ENCODE assay signal across 21 mouse cellular contexts in genomic region chr1:153431701-153432100, GRCm38 (mm10). TPM values are rescaled to one million over a fixed set of nuclear protein-coding genes. Genes with fewer than 3 reads are reported as not detected.
A peak's percentile ranks its signal among the peaks of the same experiment; 100 is the strongest.
DNase-seq lines count a peak whose midpoint lies in the region; ATAC-seq and TF ChIP-seq lines count a peak whose summit lies in the region.
"Had no signal": no experiment of that assay in that cellular context is flagged by ENCODE, and none has a peak within 500 bp of the region (broad histone marks: within the 10 kb centered on the region; RNA-seq: fewer than 3 reads in every experiment).

No protein-coding gene starts in this region.

- ATAC-seq in common myeloid progenitor, adult 5-6 weeks (replicated peaks; ENCODE audit: low read depth, poor library complexity, severe bottlenecking): peak; percentile 85
- ATAC-seq: forebrain, embryonic 16.5 days; liver, postnatal 0 days had no signal

- no peaks in the 10 kb centered on the region for H3K4me1 ChIP-seq in lung, adult 2 months (ENCODE audit: control insufficient read depth, insufficient read depth, low read length)
- H3K4me1 ChIP-seq in embryonic facial prominence, embryonic 10.5 days: no peaks in the 10 kb centered on the region
- H3K4me1 ChIP-seq: embryonic facial prominence, embryonic 12.5 days; heart, embryonic 13.5 days; limb, embryonic 15.5 days; neural tube, embryonic 13.5 days had no signal

- H3K36me3 ChIP-seq in embryonic facial prominence, embryonic 10.5 days (replicated peaks): no peaks in the 10 kb centered on the region
- H3K36me3 ChIP-seq: embryonic facial prominence, embryonic 12.5 days; heart, embryonic 13.5 days; limb, embryonic 15.5 days; neural tube, embryonic 13.5 days had no signal

- DNase-seq in lung, postnatal 36 days: peak; percentile 51
- DNase-seq in lung, adult 2 months: no peak
- DNase-seq in CD4-positive, CD25-positive, alpha-beta regulatory T cell, adult 2 months (ENCODE audit: low read depth, low spot score): peak; percentile 25
- peak; percentile 34 for DNase-seq in naive thymus-derived CD4-positive, alpha-beta T cell, adult 2 months (ENCODE audit: low read depth)
- DNase-seq in adrenal gland, postnatal 25 days: no peak
- DNase-seq in embryonic facial prominence, embryonic 10.5 days (ENCODE audit: low spot score): no peak
- no peak for DNase-seq in kidney, adult 9 months
- DNase-seq: adrenal gland, adult 8-10 months; heart, postnatal 4 days; kidney, adult 18-20 months; kidney, postnatal 25 days; liver, postnatal 0 days; retina, postnatal 1 day had no signal

- no peak for TF ChIP-seq CTCF in lung, adult 2 months (IDR thresholded peaks at IDR 0.05; ENCODE audit: insufficient read depth, low read length)

- no peak for TF ChIP-seq POLR2A in lung, adult 2 months (IDR thresholded peaks at IDR 0.05; ENCODE audit: borderline replicate concordance, extremely low read depth, low read depth, low read length)

- 59% methylated on average over 10 of the region's 10 CpGs for WGBS in lung, adult 2 months
- 88% methylated on average over 10 of the region's 10 CpGs for WGBS in embryonic facial prominence, embryonic 10.5 days

- no peaks in the 10 kb centered on the region for H3K9me3 ChIP-seq in embryonic facial prominence, embryonic 10.5 days
- H3K9me3 ChIP-seq: embryonic facial prominence, embryonic 12.5 days; heart, embryonic 13.5 days; limb, embryonic 15.5 days; neural tube, embryonic 13.5 days had no signal

- H3K4me3 ChIP-seq in lung, adult 2 months (replicated peaks; ENCODE audit: extremely low read depth, low read depth, low read length): no peak overlapping the region
- H3K4me3 ChIP-seq in embryonic facial prominence, embryonic 10.5 days: no peak overlapping the region
- H3K4me3 ChIP-seq: embryonic facial prominence, embryonic 12.5 days; heart, embryonic 13.5 days; limb, embryonic 15.5 days; neural tube, embryonic 13.5 days had no signal

- H3K27ac ChIP-seq in embryonic facial prominence, embryonic 10.5 days (replicated peaks): no peak overlapping the region
- H3K27ac ChIP-seq: embryonic facial prominence, embryonic 12.5 days; heart, embryonic 13.5 days; limb, embryonic 15.5 days; neural tube, embryonic 13.5 days; stomach, postnatal 0 days had no signal

- peaks cover 6% of the 10 kb centered on the region for H3K27me3 ChIP-seq in embryonic facial prominence, embryonic 10.5 days (replicated peaks; ENCODE audit: low read depth, poor library complexity, severe bottlenecking)
- H3K27me3 ChIP-seq: embryonic facial prominence, embryonic 12.5 days; limb, embryonic 15.5 days; neural tube, embryonic 13.5 days had no signal

RNA-seq across cellular contexts. Expression of gene Shcbp1l, which starts 6.7 kb away (rescaled TPM):
- 0.13 and 0.28 TPM in 2 replicates for polyA plus RNA-seq in lung, adult 2 months (2012; rRNA removed)
- total RNA-seq in common myeloid progenitor, adult 5-6 weeks (2017): 0.68 and 1.0 TPM in 2 replicates
- total RNA-seq in adrenal gland, postnatal 25 days (2021): 0.33 and 1.00 TPM in 2 replicates
- polyA plus RNA-seq in embryonic facial prominence, embryonic 10.5 days (2016; fragmentation: Nextera tagmentation; extraction: Ambion mirVana): 0.20 and 0.34 TPM in 2 replicates
- total RNA-seq: heart, postnatal 4 days had no signal
- polyA plus RNA-seq: small intestine, adult 2 months had no signal

RNA-seq across cellular contexts. Expression of gene Dhx9, which starts 55.8 kb away (rescaled TPM):
- 8.0 and 16.1 TPM in 2 replicates for polyA plus RNA-seq in lung, adult 2 months (2012; rRNA removed)
- 213 and 320 TPM in 2 replicates for total RNA-seq in common myeloid progenitor, adult 5-6 weeks (2017)
- total RNA-seq in adrenal gland, postnatal 25 days (2021): 116 and 128 TPM in 2 replicates
- 43.2 and 44.3 TPM in 2 replicates for polyA plus RNA-seq in embryonic facial prominence, embryonic 10.5 days (2016; fragmentation: Nextera tagmentation; extraction: Ambion mirVana)

Comparison
In these comparisons a context has a peak if more than half of its experiments do, and no peak if none do; other contexts are left out.
1. DNase-seq: peak in lung, postnatal 36 days (single experiment), CD4-positive, CD25-positive, alpha-beta regulatory T cell, adult 2 months (single experiment) and naive thymus-derived CD4-positive, alpha-beta T cell, adult 2 months (single experiment); none in lung, adult 2 months (single experiment), adrenal gland, postnatal 25 days (single experiment), embryonic facial prominence, embryonic 10.5 days (single experiment) and kidney, adult 9 months (single experiment).